Mouse (Mus musculus): Measurements from ENCODE around the gene Rnf166.

DNA sequence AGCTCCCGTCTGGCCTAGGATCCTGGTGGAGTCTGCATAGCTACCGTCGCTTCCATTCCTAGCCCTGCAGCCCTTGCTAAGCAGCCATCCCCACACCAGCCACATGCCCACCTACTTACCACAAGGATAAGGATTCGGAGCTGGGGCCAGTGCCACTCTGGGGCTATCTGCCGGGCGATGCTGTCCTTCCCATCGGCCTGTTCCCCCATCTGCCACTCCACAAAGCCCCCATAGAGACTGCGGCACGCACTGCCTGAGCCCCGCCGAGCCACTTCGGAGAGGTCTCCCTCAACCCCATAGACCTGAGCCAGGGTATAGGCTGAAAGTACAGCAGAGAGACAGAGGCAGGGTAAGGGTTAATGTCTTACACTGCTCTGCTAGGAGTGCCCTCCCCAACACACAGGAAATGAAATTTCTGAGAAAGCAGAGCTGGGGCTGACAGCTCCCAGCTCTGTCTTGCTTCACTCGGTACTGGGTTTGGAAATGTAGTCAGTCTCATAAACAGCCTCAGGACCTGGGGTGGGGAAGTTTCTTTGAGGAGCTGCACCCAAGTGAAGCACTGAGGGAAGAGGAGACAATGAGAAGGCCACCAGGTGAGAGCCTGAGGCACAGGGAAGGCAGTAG lies 38.0 kb downstream of the Rnf166 start:
- TF ChIP-seq CTCF (IDR thresholded peaks at IDR 0.05; ENCODE audit: extremely low read depth, insufficient read depth, insufficient read length, insufficient replicate concordance) = no peak
- no peak for TF ChIP-seq POLR2A (IDR thresholded peaks at IDR 0.05; ENCODE audit: low read depth, low read length)

Measured in spleen, adult 2 months (tissue).